ENCODE assay signal across 16 mouse cellular contexts in the genomic region with DNA sequence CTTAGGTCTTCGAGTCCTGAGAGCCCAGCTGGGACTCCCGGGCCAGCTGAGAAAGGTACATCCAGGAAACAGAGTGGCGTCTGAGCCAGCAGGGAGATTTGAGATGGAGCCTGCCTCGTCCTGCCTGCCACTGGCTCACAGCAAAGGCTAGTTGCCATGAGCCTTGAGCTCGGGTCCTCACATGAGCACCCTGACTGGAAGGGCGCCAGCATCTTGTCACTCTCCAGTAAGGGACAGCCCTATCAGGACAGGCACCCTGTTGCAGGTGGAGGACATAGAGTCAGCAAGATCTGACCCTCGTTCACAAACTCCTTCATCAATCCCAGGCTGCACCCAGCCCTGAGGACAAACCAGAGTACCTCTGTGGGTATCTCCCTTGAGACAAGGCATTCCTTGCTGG.
"Had no signal": no experiment of that assay in that cellular context is flagged by ENCODE, and none has a peak within 500 bp of the region (broad histone marks: within the 10 kb centered on the region; RNA-seq: fewer than 3 reads in every experiment).

No protein-coding gene starts in this region.

- H3K27me3 ChIP-seq: limb, embryonic 15.5 days; liver, embryonic 12.5 days; neural tube, embryonic 13.5 days had no signal

- H3K9ac ChIP-seq: limb, embryonic 15.5 days; liver, embryonic 12.5 days; lung, embryonic 14.5 days; neural tube, embryonic 13.5 days had no signal

- H3K4me2 ChIP-seq: limb, embryonic 15.5 days; liver, embryonic 12.5 days; lung, embryonic 14.5 days; neural tube, embryonic 13.5 days had no signal

- H3K9me3 ChIP-seq: limb, embryonic 15.5 days; liver, embryonic 12.5 days; neural tube, embryonic 13.5 days had no signal

- H3K4me3 ChIP-seq: limb, embryonic 15.5 days; liver, embryonic 12.5 days; megakaryocyte, embryonic 14.5 days; neural tube, embryonic 13.5 days had no signal

- DNase-seq: kidney, adult 9 months; kidney, postnatal 36 days; layer of hippocampus, adult 9-11 months; layer of hippocampus, postnatal 36 days; lung, embryonic 14.5 days; lung, postnatal 10 days; lung, postnatal 4 days; retina, postnatal 1 day; right cerebral cortex, postnatal 4 days; spleen, adult 18-20 months; thymus, postnatal 36 days had no signal

- ATAC-seq: liver, embryonic 12.5 days had no signal

- H3K27ac ChIP-seq: kidney, postnatal 0 days; limb, embryonic 15.5 days; liver, embryonic 12.5 days; neural tube, embryonic 13.5 days had no signal
